Mouse (Mus musculus) heart, postnatal 14 days (tissue): ENCODE measurements around the gene Coro2b. TPM values are rescaled to one million over a fixed set of nuclear protein-coding genes. Genes with fewer than 3 reads are reported as not detected.
A peak's percentile ranks its signal among the peaks of the same experiment; 100 is the strongest.

ENCODE experiments used
- DNase-seq, 2 experiments: peaks; one replicate each; pipeline ENCODE4 v3.0.0; 2021 to 2022
- intact Hi-C: fragments of 180-260 bp; cut with DNase I; formaldehyde crosslinking; loops from one replicate; pipeline ENCODE4 v1.15.1; 2025
- total RNA-seq, 2 experiments: library from RNA; stranded (reverse); gene quantifications; 2 replicates each; pipeline ENCODE4 v1.2.3; 2021

Coro2b gene
- total RNA-seq, 2 experiments from 2014 or later = 15.7 to 16.5 TPM

GRCm38 (mm10) chr9:62519334-62519733 lies 17.5 kb downstream of the Coro2b start:
- intact Hi-C loops = no loop called here
- DNase-seq = no peak

DNA sequence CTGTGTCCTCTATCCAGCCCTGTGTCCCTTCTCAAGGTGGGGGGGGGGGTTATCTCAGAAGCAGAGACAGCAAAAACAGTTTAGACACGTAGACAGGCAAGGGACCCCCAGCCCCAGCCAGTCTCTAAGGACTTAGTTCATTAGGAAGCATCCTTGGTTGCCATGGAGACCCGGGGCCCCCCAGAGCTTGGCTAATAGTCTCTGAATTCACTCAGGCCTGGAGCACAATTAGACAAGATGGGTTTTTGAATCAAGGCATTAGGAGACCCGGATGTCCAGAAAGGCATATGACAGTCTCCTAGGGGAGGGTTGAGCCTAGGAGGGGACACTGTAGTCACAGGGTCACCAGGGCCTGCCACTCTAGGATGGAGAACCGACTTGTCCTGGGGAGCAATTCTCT lies 18.3 kb downstream of the Coro2b start:
- DNase-seq = no peak
- intact Hi-C loops = no loop called here

DNA sequence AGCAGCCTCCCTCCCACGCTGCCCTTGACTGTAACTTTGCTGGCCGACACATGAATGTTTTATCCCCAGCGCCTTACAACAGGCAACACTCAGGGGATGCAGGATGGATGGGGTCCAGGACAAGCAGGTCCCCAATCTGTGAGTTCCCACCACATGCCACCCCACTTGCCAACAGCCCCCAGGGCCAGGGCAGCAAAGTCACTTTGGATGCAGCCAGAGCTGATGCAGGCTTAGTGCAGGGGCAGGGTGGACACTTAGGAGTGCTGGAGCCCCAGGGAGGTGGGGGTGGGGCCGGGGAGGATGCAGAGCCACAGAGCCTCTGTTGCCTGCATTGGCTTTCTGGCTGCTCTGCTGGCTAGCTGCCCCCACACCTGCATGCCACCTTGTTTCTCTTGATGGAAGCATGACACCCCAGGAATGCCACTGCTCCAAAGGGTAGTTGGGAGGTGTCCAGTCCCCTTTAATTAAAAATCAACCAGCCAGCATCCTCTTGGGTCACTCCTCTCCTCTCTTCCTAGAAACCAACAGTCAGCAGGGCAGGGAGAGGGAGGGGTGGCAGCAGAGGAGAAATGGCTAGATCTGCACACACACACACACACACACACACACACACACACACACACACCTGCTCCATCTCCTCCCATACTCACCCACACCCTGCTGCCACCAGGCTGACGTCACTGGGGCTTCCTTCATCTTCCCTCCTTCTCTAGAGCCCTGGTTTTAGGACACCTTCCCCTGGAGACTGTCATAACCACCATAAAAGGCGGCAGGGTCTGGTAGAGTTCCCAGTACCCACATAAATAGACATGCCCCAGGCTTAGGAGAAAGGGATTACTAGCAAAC lies 19.5 kb downstream of the Coro2b start:
- DNase-seq = no peak
- intact Hi-C loops = no loop called here

- DNase-seq = no peak
- intact Hi-C loops = no loop called here
Observed at GRCm38 (mm10) chr9:62515138-62515537, 21.7 kb downstream of the Coro2b start.

- intact Hi-C loops = loop anchor here (5.0 kb wide), 1 partner anchor 36 kb away; no protein-coding TSS in a partner anchor
- DNase-seq = no peak
Observed at GRCm38 (mm10) chr9:62513492-62514133, 23.2 kb downstream of the Coro2b start.

- no peak for DNase-seq
- intact Hi-C loops = loop anchor here (5.0 kb wide), 1 partner anchor 33 kb away; no protein-coding TSS in a partner anchor
Observed at GRCm38 (mm10) chr9:62510530-62510936, 26.3 kb downstream of the Coro2b start.

DNA sequence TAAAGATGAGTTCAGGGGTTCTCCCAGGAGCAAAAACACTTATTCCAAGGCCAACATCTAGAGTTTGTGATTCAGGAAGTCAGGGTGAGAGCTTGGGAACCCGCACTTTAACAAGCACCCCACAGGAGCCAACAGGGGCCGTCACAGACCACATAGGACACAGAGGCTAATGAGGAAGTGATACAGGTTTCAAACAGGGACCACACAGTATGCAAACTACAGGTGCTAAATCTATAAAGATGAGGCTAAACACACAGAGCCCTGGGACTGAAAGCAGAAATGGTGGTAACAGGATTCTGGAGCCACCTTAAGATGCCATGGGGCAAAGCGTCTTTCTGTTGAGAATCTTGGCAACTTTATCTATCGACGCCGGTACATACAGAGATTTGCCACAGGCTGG lies 27.2 kb downstream of the Coro2b start:
- intact Hi-C loops = loop anchor here (5.0 kb wide), 1 partner anchor 32 kb away; no protein-coding TSS in a partner anchor
- DNase-seq = no peak

DNA sequence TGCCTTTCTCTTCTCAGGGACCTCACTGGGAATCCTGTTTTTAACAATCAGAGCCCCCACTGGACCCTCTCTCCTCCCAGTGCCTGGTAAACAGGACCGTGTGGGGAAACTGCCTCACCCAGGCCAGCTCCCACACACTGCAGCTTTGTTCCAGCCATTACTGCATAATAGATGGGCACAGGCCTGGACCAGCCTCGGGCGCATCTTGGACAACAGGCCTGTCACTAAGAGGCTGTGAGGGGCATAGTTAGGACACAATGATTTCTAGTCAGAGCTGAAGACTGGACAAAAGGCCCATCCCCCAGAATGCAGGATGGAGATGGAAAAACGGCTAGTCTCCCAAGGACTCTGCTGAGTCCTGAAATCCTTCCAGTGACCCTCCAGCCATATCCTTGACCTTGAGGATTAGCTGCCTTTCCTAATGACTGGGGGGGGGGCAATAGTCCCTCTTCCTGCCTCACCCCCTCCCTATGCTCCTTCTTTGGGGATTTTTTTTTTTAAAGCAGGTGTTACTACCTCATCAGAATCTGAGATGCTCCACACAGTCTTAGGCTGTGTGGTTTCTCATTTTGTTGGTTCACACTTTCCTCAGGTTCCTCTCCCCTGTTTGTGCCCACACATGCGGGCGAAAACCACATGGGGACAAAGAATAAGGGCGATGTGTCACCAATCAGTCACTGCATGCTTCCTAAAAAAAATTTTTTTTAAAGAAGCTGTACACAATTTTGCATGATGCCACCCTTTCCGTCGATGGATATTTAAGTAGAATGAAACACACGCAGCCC lies 27.9 kb downstream of the Coro2b start:
- no peak for DNase-seq
- intact Hi-C loops = no loop called here

DNA sequence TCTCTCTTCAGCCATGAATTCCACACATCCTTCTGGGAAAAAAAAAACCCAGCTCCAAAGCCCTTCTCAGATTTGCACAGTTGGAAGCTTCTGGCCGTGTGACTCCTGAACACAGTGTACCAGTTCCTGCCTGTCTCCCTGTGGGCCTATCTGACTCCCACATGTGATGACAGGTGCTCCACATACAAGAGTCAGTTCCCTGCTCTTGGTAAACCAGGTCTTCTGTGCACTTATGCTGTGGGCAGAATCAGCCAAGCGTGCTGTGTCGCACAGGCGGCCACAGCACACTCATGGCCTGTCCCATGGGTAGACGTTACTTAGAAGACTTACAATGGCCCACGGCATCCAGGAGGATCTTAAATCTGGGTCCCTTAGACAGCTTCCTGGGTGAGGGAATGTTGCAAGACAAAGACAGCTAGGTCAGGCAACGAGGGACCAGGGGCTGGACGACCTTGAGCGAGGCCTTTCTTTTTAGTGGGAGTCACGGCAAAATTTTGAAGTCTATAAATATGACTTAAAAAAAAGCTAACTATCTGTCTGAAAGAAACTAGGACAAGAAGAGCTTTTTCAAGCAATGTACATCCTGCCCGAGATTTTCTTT lies 30.3 kb downstream of the Coro2b start:
- DNase-seq = no peak
- intact Hi-C loops = no loop called here

- no peak for DNase-seq
- intact Hi-C loops = no loop called here
Observed at GRCm38 (mm10) chr9:62504129-62504528, 32.7 kb downstream of the Coro2b start.

DNA sequence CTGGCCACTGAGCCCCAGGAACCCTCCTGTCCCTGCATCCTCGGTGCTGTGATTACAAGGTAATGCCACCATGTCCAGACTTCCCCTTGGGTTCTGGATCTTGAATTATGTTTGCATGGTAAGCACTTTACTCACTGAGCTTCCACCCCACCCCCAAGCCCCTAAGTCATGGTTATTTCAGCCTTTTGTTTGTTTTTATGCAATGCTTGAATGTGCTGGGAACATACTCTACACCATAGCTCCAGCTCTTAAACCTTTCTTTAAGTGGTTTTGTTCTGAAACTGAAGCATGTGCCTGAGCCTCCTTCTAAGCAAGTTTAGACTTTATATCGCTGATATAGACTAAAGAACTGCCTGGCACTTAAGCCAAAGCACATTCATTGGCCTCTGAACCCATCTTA lies 34.5 kb downstream of the Coro2b start:
- intact Hi-C loops = no loop called here
- no peak for DNase-seq

GRCm38 (mm10) chr9:62501566-62501965 lies 35.3 kb downstream of the Coro2b start:
- intact Hi-C loops = no loop called here
- DNase-seq = no peak

- intact Hi-C loops = no loop called here
- no peak for DNase-seq
Observed at GRCm38 (mm10) chr9:62500007-62500406, 36.8 kb downstream of the Coro2b start.

DNA sequence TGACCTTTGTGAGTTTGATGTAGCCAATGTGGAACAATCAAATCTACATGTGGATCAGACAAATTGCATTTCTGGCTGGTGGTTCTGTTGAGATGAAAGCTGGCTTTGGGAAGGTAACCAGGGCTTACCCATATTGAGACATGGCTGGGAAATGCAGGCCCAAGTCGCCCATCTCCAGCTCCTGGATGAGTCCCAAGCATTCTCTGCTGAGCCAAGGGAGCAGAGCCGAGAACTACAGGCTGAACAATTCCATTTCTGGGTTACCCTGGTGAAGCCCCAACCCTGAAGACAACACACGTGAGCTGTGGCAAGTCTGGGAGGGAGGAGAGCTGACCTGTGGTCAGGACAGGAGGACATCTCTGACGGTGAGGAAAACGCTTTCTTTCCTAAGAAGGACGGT lies 37.9 kb downstream of the Coro2b start:
- no peak for DNase-seq
- intact Hi-C loops = no loop called here

GRCm38 (mm10) chr9:62497135-62498092 lies 39.4 kb downstream of the Coro2b start:
- intact Hi-C loops = no loop called here
- no peak for DNase-seq

GRCm38 (mm10) chr9:62492306-62492990 lies 44.4 kb downstream of the Coro2b start:
- intact Hi-C loops = no loop called here
- no peak for DNase-seq

- no peak for DNase-seq
- intact Hi-C loops = no loop called here
Observed at GRCm38 (mm10) chr9:62491611-62492010, 45.2 kb downstream of the Coro2b start.

GRCm38 (mm10) chr9:62491104-62491503 lies 45.7 kb downstream of the Coro2b start:
- intact Hi-C loops = no loop called here
- DNase-seq = peak; percentile 54 to 63

DNA sequence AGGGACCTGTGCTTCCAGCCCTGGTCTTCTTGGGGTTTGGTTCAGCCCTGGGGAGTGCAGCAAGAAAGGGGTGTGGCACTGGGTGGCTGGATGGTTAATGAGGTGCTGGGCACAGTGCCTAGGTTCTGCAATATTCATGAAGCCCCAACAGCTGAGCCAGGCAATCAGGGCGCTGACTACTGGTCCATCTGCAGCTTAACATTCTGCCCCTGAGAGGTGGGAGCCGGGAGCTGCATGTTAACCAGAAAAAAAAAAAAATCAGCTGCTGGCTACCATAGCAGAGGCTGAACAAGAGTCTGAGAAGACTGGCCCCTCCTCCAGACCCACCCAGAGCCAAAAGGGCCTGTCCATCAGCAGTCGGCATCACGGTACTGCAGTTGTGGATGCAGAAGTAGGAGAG lies 52.7 kb downstream of the Coro2b start:
- no peak for DNase-seq
- intact Hi-C loops = no loop called here
